Mouse (Mus musculus): ENCODE data around the gene Tpm1. TPM values are rescaled to one million over a fixed set of nuclear protein-coding genes. Genes with fewer than 3 reads are reported as not detected.
A peak's percentile ranks its signal among the peaks of the same experiment; 100 is the strongest.

Tpm1 gene
- polyA plus RNA-seq, 1 experiment from 2014 or later: 368 TPM

DNA sequence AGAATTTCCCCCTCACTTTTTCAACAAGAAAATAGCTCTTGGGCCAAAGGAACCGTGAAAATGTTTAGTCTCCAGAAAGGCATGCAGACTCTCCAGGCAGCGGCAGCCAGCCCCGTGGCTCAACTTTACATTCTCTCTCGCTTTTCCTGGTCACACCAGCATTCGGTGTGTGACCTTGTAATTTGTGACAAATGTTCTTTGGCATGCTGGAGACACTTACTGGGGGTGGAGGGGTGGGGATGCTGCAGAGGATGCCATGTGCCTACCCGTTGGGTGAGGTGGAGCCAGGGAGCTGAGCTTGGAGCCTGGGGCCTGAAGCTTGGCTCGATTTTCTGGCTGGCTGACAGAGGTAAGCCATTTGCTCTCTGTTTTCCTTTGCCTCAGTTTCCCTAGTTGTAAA, 22.4 kb upstream of the Tpm1 start:
- Histone ChIP-seq H3K27ac (replicated peaks) (no peak overlapping the region), H3K9ac (replicated peaks) (no peak overlapping the region), H3K4me1 (peaks cover 5% of the 10 kb centered on the region; the same call in 1 of the 2 replicates), H3K9me3 (no peaks in the 10 kb centered on the region), H3K4me3 (no peak overlapping the region), H3K36me3 (no peaks in the 10 kb centered on the region), H3K4me2 (replicated peaks) (no peak overlapping the region), H3K27me3 (no peaks in the 10 kb centered on the region)
- WGBS: 45% methylated on average over 7 of the region's 7 CpGs
- no peak for ATAC-seq (ENCODE audit: low FRiP score, low read depth)

- H3K4me2 ChIP-seq (replicated peaks): no peak overlapping the region
- WGBS: 22% methylated on average over 6 of the region's 6 CpGs
- H3K36me3 ChIP-seq: no peaks in the 10 kb centered on the region
- H3K4me1 ChIP-seq: peaks cover 5% of the 10 kb centered on the region; the same call in 1 of the 2 replicates
- no peaks in the 10 kb centered on the region for H3K27me3 ChIP-seq
- no peak overlapping the region for H3K9ac ChIP-seq (replicated peaks)
- ATAC-seq (ENCODE audit: low FRiP score, low read depth): no peak
- no peak overlapping the region for H3K4me3 ChIP-seq
- H3K27ac ChIP-seq (replicated peaks): no peak overlapping the region; the same call in 1 of the 2 replicates
- H3K9me3 ChIP-seq: no peaks in the 10 kb centered on the region
Measured at GRCm38 (mm10) chr9:67071103-67071502, 21.9 kb upstream of the Tpm1 start.

DNA sequence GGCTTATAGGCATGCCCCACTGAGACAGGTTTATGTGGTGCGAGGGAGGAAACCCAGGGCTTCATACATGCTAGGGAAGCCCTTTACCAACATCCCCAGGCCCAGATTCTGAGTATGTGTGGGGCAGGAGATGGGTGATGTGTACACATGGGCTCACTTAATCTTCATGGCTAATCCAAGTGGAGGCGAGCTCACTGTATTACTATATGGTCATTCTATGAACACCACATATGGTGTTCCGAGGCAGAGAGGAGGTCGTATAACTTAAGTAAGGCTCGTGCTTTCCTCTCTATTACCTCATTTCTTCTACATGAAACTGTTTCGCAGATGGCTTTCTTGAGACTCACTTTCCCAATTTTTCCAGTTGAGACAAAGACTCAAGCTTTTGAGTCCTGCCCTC, 17.4 kb upstream of the Tpm1 start:
- no peaks in the 10 kb centered on the region for H3K27me3 ChIP-seq
- H3K36me3 ChIP-seq: no peaks in the 10 kb centered on the region
- no peak overlapping the region for H3K27ac ChIP-seq (replicated peaks)
- H3K4me3 ChIP-seq: no peak overlapping the region
- H3K4me1 ChIP-seq: peaks cover 5% of the 10 kb centered on the region; the same call in 1 of the 2 replicates
- H3K4me2 ChIP-seq (replicated peaks): no peak overlapping the region
- H3K9me3 ChIP-seq: no peaks in the 10 kb centered on the region
- ATAC-seq (ENCODE audit: low FRiP score, low read depth): no peak
- WGBS: 94% methylated on average over 6 of the region's 6 CpGs
- H3K9ac ChIP-seq (replicated peaks): no peak overlapping the region

DNA sequence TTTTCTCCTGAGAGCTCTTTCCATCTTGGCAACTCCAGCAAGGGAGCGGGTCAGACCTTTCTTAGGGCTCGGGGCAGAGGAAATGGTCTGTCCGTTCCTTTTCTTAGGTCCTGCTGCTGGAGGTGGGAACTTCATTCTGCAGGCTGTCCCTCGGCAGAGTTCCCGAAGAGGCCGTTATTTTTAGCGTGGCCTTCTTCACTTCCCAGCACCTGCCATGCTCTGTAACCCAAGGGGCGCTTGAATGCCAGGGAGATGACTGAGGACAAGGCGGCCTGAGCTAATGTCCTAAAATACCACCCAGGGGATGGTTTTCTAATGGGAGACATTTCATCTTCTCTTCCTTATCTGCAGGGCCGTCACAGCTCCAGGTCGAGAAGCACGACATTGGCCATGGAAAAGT, 10.5 kb upstream of the Tpm1 start:
- ATAC-seq (ENCODE audit: low FRiP score, low read depth): no peak
- no peaks in the 10 kb centered on the region for H3K9me3 ChIP-seq
- H3K36me3 ChIP-seq: no peaks in the 10 kb centered on the region
- H3K9ac ChIP-seq (replicated peaks): no peak overlapping the region
- 85% methylated on average over 12 of the region's 12 CpGs for WGBS
- H3K27me3 ChIP-seq: no peaks in the 10 kb centered on the region
- no peak overlapping the region for H3K4me2 ChIP-seq (replicated peaks)
- no peak overlapping the region for H3K27ac ChIP-seq (replicated peaks)
- H3K4me3 ChIP-seq: no peak overlapping the region
- H3K4me1 ChIP-seq: no peaks in the 10 kb centered on the region

DNA sequence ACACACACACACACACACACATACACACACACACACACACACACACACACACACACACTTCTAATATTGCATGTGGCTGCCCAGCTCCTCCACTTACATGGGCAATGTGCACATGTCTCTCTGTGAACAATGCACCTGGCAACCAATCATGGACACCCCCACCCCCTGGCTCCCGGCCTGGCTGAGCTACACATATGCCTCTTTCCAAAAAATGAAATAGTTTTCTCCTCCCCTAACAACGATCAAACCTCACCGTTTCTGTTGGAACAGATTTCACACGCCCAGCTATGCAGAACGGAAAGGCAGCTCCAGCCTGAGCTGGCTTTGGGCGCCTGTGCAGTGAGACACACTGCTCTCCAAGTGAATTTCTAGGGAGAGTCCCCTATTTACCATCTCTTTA, 9.2 kb upstream of the Tpm1 start:
- no peaks in the 10 kb centered on the region for H3K36me3 ChIP-seq
- 78% methylated on average over 6 of the region's 6 CpGs for WGBS
- no peaks in the 10 kb centered on the region for H3K4me1 ChIP-seq
- ATAC-seq (ENCODE audit: low FRiP score, low read depth): no peak
- H3K4me2 ChIP-seq (replicated peaks): no peak overlapping the region
- no peak overlapping the region for H3K9ac ChIP-seq (replicated peaks)
- no peaks in the 10 kb centered on the region for H3K27me3 ChIP-seq
- H3K9me3 ChIP-seq: no peaks in the 10 kb centered on the region
- no peak overlapping the region for H3K27ac ChIP-seq (replicated peaks)
- H3K4me3 ChIP-seq: no peak overlapping the region

GRCm38 (mm10) chr9:67050736-67051337, 1.6 kb upstream of the Tpm1 start:
- Histone ChIP-seq H3K27ac (replicated peaks) (no peak overlapping the region), H3K4me2 (replicated peaks) (no peak overlapping the region), H3K4me1 (peaks cover 38% of the 10 kb centered on the region), H3K27me3 (peaks cover 59% of the 10 kb centered on the region), H3K9ac (replicated peaks) (no peak overlapping the region), H3K36me3 (no peaks in the 10 kb centered on the region), H3K4me3 (no peak overlapping the region), H3K9me3 (no peaks in the 10 kb centered on the region)
- no peak for ATAC-seq (ENCODE audit: low FRiP score, low read depth)
- WGBS: 74% methylated on average over 6 of the region's 6 CpGs

GRCm38 (mm10) chr9:67049836-67050235, 630 bp upstream of the Tpm1 start:
- H3K9ac ChIP-seq (replicated peaks): 0 out of 2 replicates have a peak overlapping the region, but pooled peaks have one; percentile 48
- 0 out of 2 replicates have a peak, but pooled peaks have one; percentile 23 for ATAC-seq (ENCODE audit: low FRiP score, low read depth)
- 12% methylated on average over 7 of the region's 7 CpGs for WGBS
- peak overlapping the region; percentile 49 for H3K4me3 ChIP-seq
- no peaks in the 10 kb centered on the region for H3K9me3 ChIP-seq
- H3K27me3 ChIP-seq: peaks cover 65% of the 10 kb centered on the region
- no peaks in the 10 kb centered on the region for H3K36me3 ChIP-seq
- H3K4me2 ChIP-seq (replicated peaks): peak overlapping the region; percentile 91
- H3K27ac ChIP-seq (replicated peaks): no peak overlapping the region
- H3K4me1 ChIP-seq: peaks cover 40% of the 10 kb centered on the region

DNA sequence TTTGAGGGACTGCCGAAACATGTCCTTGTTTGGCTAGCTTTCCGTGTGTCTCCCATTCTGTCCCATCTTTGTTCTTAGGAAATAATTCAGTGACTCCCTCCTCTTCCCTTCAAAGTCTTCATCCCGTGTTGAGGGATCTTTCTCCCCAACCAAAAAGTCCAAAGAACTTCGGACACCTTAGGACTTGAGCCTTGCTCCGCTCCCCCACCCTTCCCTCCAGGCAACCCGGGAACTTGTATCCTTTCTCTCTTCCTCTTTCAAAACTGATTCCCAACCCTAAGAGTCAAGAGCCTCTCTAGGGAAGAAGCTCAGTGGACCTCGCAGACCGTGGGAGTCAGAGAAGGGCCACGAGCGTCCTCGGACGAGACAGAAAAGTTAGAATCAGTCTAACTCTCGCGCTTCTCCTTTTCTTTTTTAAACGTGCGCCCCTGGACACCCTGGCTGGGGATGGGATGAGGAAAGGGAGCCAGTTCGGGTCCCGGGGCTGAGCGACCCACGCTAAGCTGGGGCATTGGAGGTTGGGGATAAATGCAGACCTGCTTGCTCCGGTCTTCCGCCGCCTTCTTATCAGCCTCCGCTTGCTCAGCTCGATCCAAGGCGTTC, 622 bp downstream of the Tpm1 start:
- no peak for ATAC-seq (ENCODE audit: low FRiP score, low read depth)
- Histone ChIP-seq H3K9ac (replicated peaks) (peak overlapping the region; percentile 48), H3K4me1 (peaks cover 40% of the 10 kb centered on the region), H3K27ac (replicated peaks) (no peak overlapping the region), H3K4me3 (peak overlapping the region; percentile 49), H3K36me3 (no peaks in the 10 kb centered on the region), H3K9me3 (no peaks in the 10 kb centered on the region), H3K27me3 (peaks cover 65% of the 10 kb centered on the region), H3K4me2 (replicated peaks) (peak overlapping the region; percentile 91)
- under 1% methylated on average over 26 of the region's 26 CpGs for WGBS

- WGBS: under 1% methylated on average over 50 of the region's 50 CpGs
- Histone ChIP-seq H3K4me1 (peaks cover 43% of the 10 kb centered on the region), H3K36me3 (no peaks in the 10 kb centered on the region), H3K4me3 (peak overlapping the region; percentile 49), H3K4me2 (replicated peaks) (peak overlapping the region; percentile 91), H3K9ac (replicated peaks) (peak overlapping the region; percentile 48), H3K27me3 (peaks cover 65% of the 10 kb centered on the region), H3K27ac (replicated peaks) (no peak overlapping the region), H3K9me3 (no peaks in the 10 kb centered on the region)
- ATAC-seq (ENCODE audit: low FRiP score, low read depth): no peak
Measured at GRCm38 (mm10) chr9:67047606-67048482, 1.4 kb downstream of the Tpm1 start.

DNA sequence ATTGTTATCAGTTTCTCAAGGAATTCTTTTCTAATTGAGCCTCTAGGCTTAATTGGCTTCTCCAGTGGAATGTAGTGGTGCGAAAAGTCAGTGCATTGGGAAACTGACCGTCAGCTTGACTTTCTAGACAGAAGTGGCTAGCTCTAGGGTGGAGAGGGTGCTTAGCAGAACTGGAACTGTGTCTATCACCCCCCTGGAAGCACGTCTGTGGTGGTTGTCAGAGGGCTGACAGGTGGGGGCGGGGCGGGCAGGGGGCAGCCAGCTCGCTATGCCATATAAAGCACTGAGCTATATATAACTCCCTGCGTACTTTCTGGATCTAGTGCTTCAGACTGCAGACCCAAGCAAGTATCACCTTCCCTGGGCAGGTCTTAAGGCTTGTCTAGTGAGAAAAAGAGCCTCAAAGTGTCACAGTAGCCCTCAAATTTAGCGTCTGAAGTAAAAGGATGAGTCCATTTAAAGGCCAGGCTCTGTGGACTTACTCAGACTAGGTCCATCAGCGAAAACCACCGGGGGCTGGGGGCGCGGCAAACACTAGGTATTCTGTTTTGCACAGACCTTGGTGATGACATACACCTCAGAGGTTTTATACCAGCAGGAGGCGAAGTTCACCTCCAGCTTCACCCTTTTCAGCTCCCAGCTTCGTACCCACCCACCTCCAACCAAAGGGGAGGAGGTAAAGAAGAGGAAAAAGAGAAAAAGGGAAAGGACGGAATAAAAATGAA, 2.2 kb downstream of the Tpm1 start:
- no peak for ATAC-seq (ENCODE audit: low FRiP score, low read depth)
- no peaks in the 10 kb centered on the region for H3K9me3 ChIP-seq
- peak overlapping the region; percentile 48 for H3K9ac ChIP-seq (replicated peaks)
- WGBS: 4% methylated on average over 15 of the region's 15 CpGs
- H3K36me3 ChIP-seq: no peaks in the 10 kb centered on the region
- peak overlapping the region; percentile 91 for H3K4me2 ChIP-seq (replicated peaks)
- H3K4me3 ChIP-seq: peak overlapping the region; percentile 49
- peaks cover 51% of the 10 kb centered on the region for H3K4me1 ChIP-seq
- H3K27ac ChIP-seq (replicated peaks): no peak overlapping the region
- H3K27me3 ChIP-seq: peaks cover 65% of the 10 kb centered on the region

GRCm38 (mm10) chr9:67045966-67046602, 3.1 kb downstream of the Tpm1 start:
- H3K36me3 ChIP-seq: no peaks in the 10 kb centered on the region
- ATAC-seq (ENCODE audit: low FRiP score, low read depth): no peak
- H3K27me3 ChIP-seq: peaks cover 56% of the 10 kb centered on the region
- peaks cover 60% of the 10 kb centered on the region for H3K4me1 ChIP-seq
- H3K4me2 ChIP-seq (replicated peaks): no peak overlapping the region
- no peak overlapping the region for H3K27ac ChIP-seq (replicated peaks)
- no peak overlapping the region for H3K4me3 ChIP-seq
- WGBS: 9% methylated on average over 5 of the region's 5 CpGs
- no peak overlapping the region for H3K9ac ChIP-seq (replicated peaks)
- H3K9me3 ChIP-seq: no peaks in the 10 kb centered on the region

Measured in midbrain, embryonic 12.5 days (tissue).